Mouse (Mus musculus) midbrain, embryonic 16.5 days (tissue): ENCODE results near the gene Boc. TPM values are rescaled to one million over a fixed set of nuclear protein-coding genes. Genes with fewer than 3 reads are reported as not detected.
A peak's percentile ranks its signal among the peaks of the same experiment; 100 is the strongest.
"Not testable (repeated sequence)": the region's sequence is repeated elsewhere in the genome, so short reads cannot be mapped to it uniquely, and the experiment has no call there.

Source experiments
- ATAC-seq: fragments of 200-750 bp; cut with Nextera tagmentation; 2 replicates; pipeline ENCODE4 v1.8.0; 2017; ENCODE audit warnings: moderate TSS enrichment
- H3K27ac ChIP-seq: fragments of 300-500 bp; sonication (generic); 2 replicates; pipeline ENCODE4 v1.5.1; 2014; ENCODE audit warnings: mild to moderate bottlenecking, low read length, mixed read lengths
- H3K27me3 ChIP-seq: fragments of 300-500 bp; sonication (generic); 2 replicates; pipeline ENCODE4 v1.6.1; 2014; ENCODE audit warnings: low read depth, low read length, mixed read lengths; ENCODE audit not compliant: control insufficient read depth, insufficient read depth
- H3K36me3 ChIP-seq: fragments of 300-500 bp; sonication (generic); 2 replicates; pipeline ENCODE4 v1.6.1; 2014; ENCODE audit warnings: mild to moderate bottlenecking, low read length, moderate library complexity, mixed read lengths; ENCODE audit not compliant: control insufficient read depth, insufficient read depth
- H3K4me1 ChIP-seq: fragments of 300-500 bp; sonication (generic); 2 replicates; pipeline ENCODE4 v1.6.1; 2014; ENCODE audit warnings: mild to moderate bottlenecking, low read length, mixed read lengths; ENCODE audit not compliant: control insufficient read depth, insufficient read depth
- H3K4me2 ChIP-seq: fragments of 300-500 bp; sonication (generic); 2 replicates; pipeline ENCODE4 v1.6.1; 2014; ENCODE audit warnings: mild to moderate bottlenecking, low read length, mixed read lengths
- H3K4me3 ChIP-seq: fragments of 300-500 bp; sonication (generic); 2 replicates; pipeline ENCODE4 v1.5.1; 2014; ENCODE audit warnings: low read depth, mild to moderate bottlenecking, low read length, moderate library complexity, mixed read lengths
- H3K9ac ChIP-seq: fragments of 300-500 bp; sonication (generic); 2 replicates; pipeline ENCODE4 v1.6.1; 2014; ENCODE audit warnings: low read depth, low read length, mixed read lengths
- H3K9me3 ChIP-seq: fragments of 300-500 bp; sonication (generic); replicated peaks from 2 replicates; pipeline ENCODE4 v1.6.1; 2014; ENCODE audit warnings: mild to moderate bottlenecking, low read length, mixed read lengths; ENCODE audit not compliant: control insufficient read depth, poor library complexity, severe bottlenecking
- WGBS: fragments of 180-500 bp; shearing (Covaris S2); extraction: QIAGEN DNeasy Blood & Tissue Kit; methylation state at CpG from one replicate; pipeline ENCODE4 v1.1.7; 2014; 5-methylcytosine and 5-hydroxymethylcytosine counted together
- microRNA-seq: library from miRNA; unstranded; fragments of <30 nt; microRNA quantifications from one replicate; pipeline ENCODE4, GENCODE M21; 2017
- polyA plus RNA-seq: library from polyadenylated mRNA; unstranded; fragments of >200 nt; fragmentation: Nextera tagmentation; extraction: Ambion mirVana; gene quantifications from 2 replicates; pipeline ENCODE4 v1.2.1, GENCODE M21; 2015

Boc gene
- polyA plus RNA-seq, 1 experiment from 2014 or later, result 10.5 TPM

- Histone ChIP-seq H3K9ac (no peak overlapping the region), H3K4me2 (no peak overlapping the region), H3K4me3 (no peak overlapping the region), H3K4me1 (no peaks in the 10 kb centered on the region), H3K9me3 (no peaks in the 10 kb centered on the region), H3K27ac (no peak overlapping the region), H3K27me3 (no peaks in the 10 kb centered on the region), H3K36me3 (no peaks in the 10 kb centered on the region)
- WGBS, result 96% methylated on average over 2 of the region's 2 CpGs
- no peak for ATAC-seq
These were observed 99.9 kb downstream of the Boc start for GRCm38 (mm10) chr16:44458826-44459225.

DNA sequence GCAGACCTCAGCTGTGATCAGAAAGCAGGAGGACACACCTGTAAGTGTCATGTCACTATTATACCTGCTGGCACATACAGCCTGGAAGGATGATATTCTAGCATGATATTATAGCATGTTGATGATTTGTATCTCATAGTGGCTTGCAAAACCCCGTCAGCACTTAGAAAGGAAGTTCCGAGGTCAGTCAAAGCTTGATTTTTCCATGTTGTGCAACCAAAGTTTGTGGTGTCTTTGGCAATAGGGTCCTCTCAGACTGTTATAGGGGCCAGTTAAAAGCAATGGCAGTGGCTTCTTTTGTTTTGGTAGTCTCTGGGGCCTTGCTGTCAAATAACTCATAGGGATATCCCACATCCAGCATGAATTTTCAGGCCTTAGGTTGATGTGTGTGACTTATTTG, 100.8 kb downstream of the Boc start:
- no peaks in the 10 kb centered on the region for H3K27me3 ChIP-seq
- no peaks in the 10 kb centered on the region for H3K4me1 ChIP-seq
- ATAC-seq, result no peak
- no peak overlapping the region for H3K4me3 ChIP-seq
- 90% methylated on average over 2 of the region's 2 CpGs for WGBS
- no peak overlapping the region for H3K27ac ChIP-seq
- H3K4me2 ChIP-seq, result no peak overlapping the region
- no peaks in the 10 kb centered on the region for H3K36me3 ChIP-seq
- H3K9ac ChIP-seq, result no peak overlapping the region
- H3K9me3 ChIP-seq, result no peaks in the 10 kb centered on the region

- H3K27ac ChIP-seq, H3K9ac ChIP-seq, H3K4me2 ChIP-seq, H3K36me3 ChIP-seq, H3K9me3 ChIP-seq, H3K27me3 ChIP-seq, H3K4me3 ChIP-seq, H3K4me1 ChIP-seq, ATAC-seq: not testable (repeated sequence)
- WGBS, result 93% methylated on average over 15 of the region's 15 CpGs
These were observed 116.8 kb downstream of the Boc start for GRCm38 (mm10) chr16:44441913-44442312.

DNA sequence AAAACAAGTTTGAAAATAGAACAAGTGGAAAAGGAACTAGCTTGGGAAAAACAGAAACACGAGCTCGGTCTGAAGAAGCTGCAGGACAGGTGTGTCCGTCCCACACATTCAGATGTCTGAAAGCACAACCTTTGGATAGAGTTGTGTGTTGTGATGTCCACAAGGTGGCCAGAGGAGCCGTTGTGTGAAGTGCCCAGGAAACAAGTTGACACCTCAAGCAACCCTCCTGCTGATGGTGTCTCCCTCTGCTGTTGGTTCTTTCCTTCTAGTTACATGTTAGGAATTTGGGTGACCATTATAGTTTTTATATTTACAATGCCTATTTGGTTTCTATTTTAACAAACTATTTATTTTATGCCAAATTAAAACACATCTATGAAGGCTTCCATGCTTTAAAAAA, 123.2 kb downstream of the Boc start:
- no peak for ATAC-seq
- Histone ChIP-seq H3K9me3 (no peaks in the 10 kb centered on the region), H3K4me3 (no peak overlapping the region), H3K9ac (no peak overlapping the region), H3K27me3 (no peaks in the 10 kb centered on the region), H3K36me3 (no peaks in the 10 kb centered on the region), H3K4me1 (no peaks in the 10 kb centered on the region), H3K27ac (no peak overlapping the region), H3K4me2 (no peak overlapping the region)
- 76% methylated on average over 4 of the region's 4 CpGs for WGBS

Small RNA genes within 50 kb of the gene (microRNA-seq; reads per million reads assigned to microRNA genes)
- 13.4 reads per million, percentile 33 among the genes with 10 or more reads in this experiment for gene Mir3081

Other genes starting within 250 kb of the Boc start
- gene Sidt1, start 225.7 kb downstream of the Boc start, polyA plus RNA-seq, result 11.2 and 11.9 TPM in 2 replicates
- gene Spice1, start 211.8 kb downstream of the Boc start, polyA plus RNA-seq, result 11.8 and 12.3 TPM in 2 replicates
- gene Cfap44, start 164.1 kb downstream of the Boc start, polyA plus RNA-seq, result 6.5 and 7.0 TPM in 2 replicates
- 3.2 and 4.5 TPM in 2 replicates for gene Nepro, start 165.4 kb upstream of the Boc start, polyA plus RNA-seq
- gene Gtpbp8, start 187.5 kb upstream of the Boc start, polyA plus RNA-seq, result 40.5 and 43.0 TPM in 2 replicates
- 0.46 and 0.48 TPM in 2 replicates for gene Cd200r1, start 206.8 kb upstream of the Boc start, polyA plus RNA-seq